Mouse (Mus musculus) T-helper 2 cell (primary cell): ENCODE results near the gene Card10.

Experiments used
- in situ Hi-C: fragments of 300-600 bp; cut with MboI, MseI; formaldehyde crosslinking; loops from one replicate; pipeline ENCODE4 v1.15.1; 2025; ENCODE audit warnings: high pct_unique_total_duplicates

The Card10 gene

DNA sequence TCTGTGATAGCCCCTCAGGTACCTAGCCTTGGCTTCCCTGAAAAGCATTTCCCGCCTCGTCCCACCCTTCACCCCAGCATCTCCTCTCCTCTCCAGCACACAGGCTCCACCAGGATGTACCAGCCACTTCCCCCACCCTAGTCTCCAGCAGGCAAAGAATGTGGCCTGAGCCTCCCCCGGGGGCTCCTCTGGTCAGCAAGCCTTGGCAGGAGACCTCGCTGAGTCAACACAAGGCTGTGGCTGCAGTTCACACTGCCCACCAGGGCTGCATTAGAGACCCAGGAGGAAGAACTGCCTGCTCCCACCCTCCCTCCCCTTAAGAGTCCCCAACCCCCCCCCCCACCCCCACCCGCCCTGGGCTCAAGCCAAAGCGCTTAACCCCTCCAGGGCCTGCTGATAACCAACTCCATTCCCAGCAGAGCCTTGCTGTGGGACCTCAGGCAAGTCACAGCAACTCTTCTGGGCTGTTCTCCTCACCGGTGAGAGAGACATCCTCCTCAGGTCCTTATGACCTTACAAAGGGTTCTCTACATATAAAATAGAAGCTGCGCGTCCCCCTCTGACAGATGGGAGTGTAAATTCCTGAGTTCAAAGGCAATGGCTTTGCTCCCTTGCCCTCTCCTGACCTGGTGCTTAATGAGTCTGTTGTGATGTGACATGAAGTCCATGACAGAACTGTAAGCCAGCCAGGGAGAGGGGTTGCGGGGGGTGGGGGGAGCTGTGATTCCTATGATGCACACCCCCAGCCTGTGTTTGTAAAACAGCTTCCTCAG lies 31.6 kb upstream of the Card10 start:
- in situ Hi-C loops: no loop called here

DNA sequence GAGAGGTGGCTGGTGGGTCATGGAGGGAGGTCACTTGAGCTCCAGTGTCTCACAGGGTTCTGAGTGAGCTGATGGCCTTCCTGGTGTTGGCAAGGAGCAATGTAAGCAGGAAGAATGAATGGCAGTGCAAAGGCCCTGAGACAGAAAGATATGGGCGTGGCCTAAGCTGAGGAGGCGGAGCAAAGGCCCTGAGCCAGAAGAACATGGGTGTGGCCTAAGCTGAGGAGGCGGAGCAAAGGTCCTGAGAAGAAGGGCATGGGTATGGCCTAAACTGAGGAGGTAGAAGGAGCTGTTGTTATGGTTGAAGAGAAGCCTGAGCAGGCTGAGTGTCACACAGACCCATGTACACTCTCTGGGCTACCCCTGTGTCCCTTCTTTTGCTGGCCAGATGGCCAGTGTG lies 30.7 kb upstream of the Card10 start:
- in situ Hi-C loops: no loop called here

DNA sequence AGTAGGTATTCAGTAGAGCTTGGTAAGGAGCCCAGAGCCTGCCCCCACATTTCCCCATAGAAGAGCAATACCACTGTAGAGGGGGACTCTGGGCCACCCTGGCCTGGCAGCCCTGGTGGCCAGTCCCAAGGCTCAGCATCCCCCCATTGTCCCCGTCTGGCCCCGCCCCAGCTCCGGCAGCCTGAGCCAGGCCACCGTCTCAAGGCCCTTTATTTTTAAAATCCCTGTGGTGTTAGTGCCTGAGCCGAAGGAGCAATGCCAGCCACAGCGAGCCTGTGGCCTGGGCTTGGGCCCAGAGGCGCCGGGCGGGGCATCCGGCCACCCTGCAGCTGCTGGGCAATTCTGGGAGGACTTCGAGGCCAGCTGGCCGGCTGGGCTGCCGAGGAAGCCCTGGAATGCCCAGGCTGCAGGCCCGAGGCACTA lies 29.9 kb upstream of the Card10 start:
- in situ Hi-C loops: no loop called here

DNA sequence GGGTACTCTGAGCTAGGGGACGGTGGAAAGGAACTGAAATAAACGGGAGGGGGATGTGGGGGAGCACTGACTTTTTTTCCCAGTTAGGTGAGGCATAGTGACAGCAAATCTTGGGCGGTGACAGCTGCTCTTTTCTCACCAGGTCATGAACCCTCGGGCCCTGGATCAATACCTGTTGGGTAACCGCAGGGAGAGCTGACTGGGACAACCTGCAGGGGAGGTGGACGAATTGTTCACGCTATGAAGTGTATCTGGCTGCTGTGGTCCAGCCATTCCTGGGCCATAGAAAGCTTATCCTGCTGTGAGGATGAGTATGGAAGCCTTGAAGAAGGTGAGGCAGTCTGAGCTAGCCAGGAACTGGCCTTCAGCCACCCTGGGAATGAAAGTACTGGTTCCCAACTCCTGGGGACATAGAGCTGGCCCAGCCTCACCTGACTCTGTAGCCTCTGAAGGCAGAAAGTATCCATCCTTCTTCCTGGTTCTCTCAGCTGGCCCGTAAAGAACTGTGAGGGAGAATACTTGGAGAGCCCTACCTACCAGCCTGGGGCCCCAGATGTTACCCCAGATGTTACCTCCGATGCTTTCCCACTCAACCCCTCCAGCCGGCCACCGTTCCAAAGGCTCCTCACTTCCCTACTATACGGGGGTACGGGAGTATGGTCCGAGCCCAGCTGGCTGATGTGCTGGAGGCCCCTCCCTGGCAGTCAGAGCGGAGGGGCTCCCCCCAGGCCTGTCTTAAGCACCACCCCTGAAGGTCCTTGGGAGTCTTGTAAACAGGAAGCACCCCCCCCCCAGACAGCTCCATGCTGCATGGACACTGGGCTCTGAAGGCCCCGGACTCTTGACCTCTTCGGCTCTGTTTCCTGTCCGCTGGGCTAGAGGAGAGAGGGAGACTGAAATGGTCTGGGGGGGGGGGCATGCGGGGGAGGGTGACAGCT lies 29.1 kb upstream of the Card10 start:
- in situ Hi-C loops: no loop called here

DNA sequence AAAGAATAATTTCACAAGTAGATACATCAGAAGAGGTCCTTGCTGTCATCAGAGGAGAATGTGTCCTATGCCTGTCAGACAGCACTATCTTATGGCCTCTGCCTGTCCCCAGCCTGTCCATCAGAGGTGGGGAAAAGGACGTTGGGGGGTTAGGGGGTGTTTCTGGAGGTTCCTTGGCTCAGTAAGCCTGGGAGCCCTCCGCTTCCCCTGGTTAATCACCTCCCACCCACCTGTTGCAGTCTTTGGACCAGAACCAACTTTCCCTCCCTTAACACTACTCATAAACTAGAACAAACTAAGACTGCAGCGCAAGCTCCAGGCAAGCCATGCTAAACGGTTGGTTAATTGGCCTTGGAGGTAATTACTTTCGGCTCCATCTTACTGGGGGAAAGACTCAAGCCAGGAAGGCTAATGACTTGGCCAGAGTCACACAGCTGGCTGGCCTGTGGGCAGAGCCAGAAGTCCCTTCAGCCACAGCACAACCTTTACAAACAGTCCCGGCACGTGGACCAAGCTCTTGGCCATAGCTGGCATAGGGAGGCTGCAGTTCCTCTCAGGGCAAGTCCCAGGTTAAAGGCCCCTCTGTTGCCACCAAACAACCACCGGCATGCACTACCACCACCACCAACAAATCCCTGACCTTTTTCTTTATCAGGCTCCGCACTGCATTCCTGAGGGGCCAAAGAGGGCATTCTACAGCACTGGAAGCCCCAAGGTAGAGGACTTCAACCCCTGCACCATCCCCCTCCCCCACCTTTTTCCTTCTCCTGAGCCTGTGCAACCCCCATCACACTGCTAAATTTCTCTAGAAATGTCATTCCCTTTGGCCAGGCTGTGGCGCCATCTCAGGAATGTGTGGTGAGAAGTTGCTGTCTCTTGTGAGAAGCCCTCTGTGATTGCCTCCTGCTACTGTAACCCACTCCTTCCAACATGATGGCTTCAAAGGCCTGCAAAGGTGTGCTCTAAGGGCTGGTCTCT lies 28.2 kb upstream of the Card10 start:
- in situ Hi-C loops: no loop called here

DNA sequence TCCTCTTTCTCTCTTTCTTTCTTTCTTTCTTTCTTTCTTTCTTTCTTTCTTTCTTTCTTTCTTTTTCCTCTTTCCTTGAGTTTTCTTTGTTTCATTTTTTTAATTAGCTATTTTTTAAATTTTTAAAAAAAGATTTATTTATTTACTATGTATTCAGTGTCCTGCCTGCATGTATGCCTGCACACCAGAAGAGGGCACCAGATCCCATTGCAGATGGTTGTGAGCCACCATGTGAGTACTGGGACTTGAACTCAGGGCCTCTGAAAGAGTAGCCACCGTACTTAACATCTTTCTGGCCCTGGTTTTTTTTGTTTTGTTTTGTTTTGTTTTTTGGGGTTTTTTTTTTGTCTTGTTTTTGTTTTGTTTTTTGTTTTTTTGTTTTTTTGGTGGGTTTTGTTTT lies 26.8 kb upstream of the Card10 start:
- in situ Hi-C loops: no loop called here

DNA sequence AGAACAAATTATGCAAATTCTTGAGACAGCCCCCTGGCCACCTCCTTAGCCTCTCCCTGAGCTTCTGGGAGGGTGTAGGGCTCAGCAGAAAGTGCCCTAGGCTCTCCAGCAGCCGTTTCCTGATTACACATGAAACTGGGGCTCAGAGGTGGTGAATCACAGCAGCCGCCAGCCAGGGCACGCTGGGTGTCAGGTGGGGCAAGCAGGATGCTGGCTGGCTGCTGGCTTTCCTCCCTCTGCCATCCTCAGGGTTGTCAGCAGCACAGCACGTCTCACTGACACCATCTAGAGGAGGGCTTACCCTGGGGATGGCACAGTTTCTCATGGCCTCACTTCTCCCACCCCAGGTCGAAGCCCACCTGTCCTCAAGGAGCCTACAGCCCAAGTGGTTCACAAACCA lies 25.5 kb upstream of the Card10 start:
- in situ Hi-C loops: no loop called here

DNA sequence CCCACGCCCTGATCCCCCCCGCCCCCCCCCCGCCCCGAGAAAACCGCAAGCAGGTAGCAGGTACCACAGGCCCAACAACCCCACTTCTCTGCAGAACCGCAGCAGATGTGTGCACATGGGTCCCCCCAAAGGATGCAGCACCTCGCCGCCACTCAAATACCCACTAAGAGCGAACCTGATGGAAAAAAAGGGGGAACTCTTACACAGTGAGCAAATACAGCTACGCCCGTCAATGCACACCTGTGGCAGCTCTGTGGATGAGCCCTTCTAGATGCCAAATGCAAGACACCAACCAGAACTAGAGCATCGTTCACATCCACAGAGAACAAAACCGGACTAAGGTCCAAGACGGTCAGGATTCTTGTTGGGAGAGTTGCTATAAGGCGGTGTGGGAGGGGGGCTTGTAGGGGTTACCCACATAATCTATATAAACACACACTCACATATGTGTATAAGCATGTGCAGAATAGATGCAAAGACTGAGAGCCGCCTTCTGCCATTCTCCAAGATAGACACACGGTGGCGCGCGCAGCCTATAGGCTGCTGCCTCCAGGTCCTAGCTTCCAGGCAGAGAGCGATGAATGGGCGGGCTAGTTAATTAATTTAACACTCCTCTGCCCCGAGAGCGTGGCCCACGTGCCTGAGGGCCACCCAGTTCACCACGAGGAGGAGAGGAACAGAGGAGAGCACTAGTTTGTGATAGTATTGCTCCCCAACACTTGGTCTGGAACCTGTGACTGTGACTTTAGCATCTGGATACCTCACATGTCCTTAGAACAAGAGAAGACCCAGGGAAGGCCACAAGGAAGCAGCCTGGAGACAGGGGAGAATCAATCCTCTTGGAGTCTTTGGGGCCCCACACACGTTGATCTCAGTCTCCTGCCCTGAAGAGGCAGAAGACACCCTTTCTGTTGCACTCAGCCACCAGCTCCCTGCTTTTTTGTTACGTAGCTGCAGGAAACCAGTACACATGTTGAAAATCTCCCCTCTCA lies 23.7 kb upstream of the Card10 start:
- in situ Hi-C loops: no loop called here

DNA sequence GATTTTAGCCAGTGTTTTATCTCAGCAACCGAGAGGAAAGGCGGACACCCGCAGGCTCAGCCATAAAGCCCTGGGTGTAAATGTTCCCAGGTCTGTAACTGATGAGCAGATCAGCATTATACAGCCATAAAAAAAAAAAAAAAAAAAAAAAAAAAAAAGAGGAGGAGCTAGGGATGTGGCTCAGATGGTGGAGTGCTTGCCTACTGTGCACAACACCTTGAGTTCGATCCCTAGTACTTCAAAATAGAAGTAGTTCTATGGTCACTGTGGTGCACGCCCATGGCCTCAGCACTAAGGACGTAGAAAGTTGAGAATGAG lies 13.2 kb upstream of the Card10 start:
- in situ Hi-C loops: no loop called here

DNA sequence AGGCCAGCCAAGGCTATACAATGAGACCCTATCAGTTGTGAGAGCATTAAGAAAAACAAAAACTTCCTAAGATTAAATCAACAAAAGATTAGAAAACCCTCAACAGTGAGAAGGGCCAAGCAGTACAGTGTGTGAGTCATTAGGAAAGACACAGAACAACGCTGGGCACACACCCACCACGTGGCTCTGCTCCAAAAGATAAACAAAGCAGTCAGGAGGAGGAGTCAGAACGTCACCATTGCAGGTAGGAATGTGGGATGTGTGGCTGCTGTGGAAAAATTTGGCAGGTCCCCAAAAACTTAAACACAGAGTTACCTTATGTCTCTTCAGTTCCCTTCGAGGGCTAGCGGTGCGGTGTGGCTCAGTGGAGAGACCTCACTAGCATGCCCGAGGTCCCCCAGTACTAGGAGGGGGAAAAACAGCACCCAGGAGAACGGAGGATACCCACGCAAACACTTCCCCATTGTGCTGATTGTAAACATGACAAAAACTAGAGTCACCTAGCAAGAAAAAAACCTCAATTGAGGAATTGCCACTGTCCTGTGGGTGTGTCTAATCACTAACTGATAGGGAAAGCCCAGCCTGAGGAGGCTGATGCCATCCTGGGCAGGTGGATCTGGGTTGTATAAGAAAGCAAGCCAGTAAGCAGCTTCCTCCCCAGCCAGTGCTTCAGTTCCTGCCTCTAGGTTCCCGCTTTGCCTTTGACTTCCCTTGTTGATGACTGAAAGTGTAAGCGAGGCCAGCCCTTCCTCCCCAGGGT lies 12.7 kb upstream of the Card10 start:
- in situ Hi-C loops: no loop called here

DNA sequence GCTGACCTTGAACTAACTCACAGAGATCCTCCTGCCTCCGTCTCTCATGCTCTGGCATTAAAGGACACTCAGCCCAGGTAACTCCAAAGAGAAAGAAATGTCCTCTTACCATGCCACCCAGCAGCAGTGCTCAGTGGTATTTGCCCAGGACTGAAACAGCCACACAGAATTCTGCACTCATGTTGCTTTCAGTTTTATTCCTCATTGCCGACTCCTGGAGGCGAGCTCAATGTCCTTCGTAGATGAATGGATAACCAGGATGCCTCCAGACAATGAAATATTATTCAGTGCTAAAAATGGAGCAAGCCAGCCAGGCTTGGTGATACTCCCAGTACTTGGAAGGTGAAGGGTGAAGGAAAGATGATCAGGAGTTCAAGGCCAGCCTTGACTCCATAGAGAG lies 10.8 kb upstream of the Card10 start:
- in situ Hi-C loops: no loop called here

DNA sequence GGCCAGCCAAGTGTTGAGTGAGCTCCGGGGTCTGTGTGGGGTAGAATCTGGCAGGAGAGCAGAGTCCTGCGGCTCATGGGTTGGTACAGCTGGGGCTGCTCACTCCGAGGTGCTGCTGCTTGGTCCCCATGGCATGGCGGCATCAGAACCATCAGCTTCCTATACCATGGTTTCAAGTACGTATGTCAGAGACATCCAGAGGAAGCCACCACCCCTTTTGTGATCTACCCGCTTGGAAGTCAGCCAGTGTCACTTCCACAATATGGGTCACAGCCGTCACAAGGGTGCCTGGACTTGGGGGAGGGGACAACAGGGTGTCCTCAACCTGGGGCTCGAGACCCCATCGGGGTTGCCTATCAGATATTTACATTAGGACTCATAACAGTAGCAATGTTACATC lies 7.3 kb upstream of the Card10 start:
- in situ Hi-C loops: no loop called here

DNA sequence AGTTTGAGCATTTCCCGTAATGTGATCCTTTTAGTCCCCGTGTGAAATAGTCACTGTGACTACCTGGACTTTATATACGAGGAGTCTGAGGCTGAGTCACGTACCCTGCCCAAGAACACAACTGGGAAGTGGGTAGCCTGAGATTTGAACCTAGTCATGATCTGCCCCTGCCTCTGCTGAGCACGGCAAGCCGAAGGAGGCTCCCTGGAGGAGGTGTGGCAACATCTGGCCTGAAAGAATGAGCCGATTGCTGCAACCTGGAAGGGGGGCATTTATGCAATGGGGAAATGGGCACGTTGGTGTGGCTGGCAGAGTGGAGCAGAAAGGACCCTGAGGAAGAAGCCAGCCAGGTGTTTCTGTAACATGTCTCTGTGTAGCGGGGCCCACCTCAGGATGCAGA lies 6.9 kb upstream of the Card10 start:
- in situ Hi-C loops: no loop called here

DNA sequence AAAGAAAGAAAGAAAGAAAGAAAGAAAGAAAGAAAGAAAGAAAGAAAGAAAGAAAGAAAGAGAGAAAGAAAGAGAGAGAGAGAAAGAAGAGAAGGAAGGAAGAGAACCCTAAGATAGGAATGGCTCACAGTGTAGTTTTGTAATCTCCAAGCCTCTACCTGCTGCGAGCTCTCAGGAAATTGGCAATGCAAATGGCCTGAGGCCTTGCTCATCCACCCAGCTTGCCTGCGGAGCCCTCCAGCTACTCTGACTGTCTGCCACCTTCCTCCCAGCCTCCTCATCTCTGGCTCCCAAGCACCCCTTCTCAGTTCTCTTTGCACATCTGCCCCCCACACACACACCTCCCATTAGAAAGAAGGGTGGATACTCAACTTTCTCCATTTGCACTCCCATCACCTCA lies 6.1 kb upstream of the Card10 start:
- in situ Hi-C loops: no loop called here

DNA sequence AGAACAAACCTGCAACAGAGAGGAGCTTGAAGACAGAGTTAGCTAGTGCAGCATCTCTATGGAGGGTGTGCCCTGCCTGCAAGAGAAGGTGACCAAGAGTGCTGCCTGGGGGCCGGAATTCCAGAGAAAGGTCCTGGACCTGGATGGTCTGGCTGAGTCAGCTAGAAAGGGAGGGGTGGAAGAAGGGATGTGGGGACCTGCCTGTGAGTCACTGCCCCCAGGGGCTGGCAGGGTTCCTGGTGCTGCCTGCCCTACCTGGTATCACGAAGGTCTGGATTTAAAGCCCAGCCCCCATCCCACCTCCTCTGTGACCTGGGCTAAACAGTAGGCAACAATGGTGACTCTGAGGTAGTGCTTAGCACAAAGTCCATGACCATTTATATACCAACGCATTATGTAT lies 4.3 kb upstream of the Card10 start:
- in situ Hi-C loops: no loop called here

DNA sequence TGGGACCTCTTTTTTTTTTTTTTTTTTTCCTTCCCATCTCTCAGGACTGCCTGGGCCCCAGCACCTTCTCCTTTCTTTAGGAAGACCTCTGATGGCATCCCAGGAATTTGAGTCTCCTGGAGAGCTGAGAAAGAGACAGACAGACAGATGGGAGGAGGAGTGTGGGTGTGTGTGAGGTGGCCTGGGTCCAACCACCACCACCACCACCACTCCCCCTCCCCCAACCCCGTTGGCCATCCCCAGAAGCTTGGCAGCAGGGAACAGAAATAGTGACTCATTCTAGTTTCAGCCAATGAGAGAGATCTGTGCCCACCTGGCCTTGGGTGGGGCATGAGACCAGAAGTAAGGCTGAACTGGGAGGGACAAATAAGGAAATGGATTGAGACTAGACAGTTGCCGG lies 3.8 kb upstream of the Card10 start:
- in situ Hi-C loops: no loop called here

DNA sequence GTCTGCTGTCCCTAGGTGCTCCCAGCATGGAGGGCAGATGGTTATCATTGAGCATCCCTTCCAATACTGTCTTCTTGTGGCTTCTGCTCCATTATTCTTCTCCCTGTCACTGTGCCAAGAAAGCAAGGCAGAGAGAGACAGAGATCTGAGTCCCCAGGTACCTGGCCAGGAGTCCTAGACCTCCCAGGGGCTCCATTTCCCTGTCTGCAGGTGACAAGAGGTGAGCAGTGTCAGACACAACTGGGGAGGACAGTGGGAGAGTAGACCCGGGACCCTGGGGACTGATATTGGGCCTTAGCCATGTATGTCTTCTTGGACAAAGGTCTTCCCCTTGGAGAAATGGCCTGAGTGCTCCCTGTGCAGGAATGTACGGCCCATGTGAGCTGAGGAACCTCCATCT lies 2.5 kb upstream of the Card10 start:
- in situ Hi-C loops: no loop called here

DNA sequence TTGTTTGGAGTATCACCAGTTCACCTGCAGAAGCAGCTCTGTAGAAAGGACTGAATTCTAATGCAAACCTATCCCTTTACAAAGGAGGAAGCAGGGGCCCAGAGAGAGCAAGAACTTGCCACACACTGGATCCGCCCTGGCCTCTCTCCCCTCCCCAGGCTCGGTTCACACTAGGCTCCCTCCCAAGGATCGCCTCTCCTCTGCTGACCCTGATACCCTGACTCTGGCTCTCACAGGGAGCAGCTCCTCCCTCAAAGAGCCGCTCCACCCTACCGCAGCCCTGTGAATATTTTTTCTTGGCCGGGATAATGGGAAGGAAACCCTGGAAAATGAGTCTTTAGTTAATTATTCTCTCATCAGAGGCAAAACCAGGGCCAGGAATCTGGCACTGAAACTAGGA lies 1.5 kb upstream of the Card10 start:
- in situ Hi-C loops: no loop called here

DNA sequence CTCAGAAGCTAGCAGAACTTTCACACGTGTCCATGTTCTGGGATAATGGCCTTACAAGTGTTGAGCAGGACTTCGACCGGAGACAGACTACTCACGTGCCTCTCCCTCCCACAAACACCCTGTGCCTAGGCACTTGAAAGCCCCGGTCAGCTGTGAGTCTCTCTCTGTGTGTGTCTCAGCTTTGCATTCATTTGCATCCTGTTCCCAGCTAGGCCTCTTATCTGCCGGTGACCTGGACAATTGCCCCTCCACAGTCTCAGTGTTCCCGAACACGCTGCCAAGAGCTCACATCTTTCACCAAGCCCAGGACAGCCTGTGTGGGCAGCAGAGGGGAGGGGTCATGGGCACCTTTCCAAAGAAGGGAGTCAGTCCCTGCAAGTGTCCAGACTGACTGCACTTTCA lies 658 bp upstream of the Card10 start:
- in situ Hi-C loops: no loop called here
